Mouse (Mus musculus) embryonic facial prominence, embryonic 11.5 days (tissue): Measurements from ENCODE around the gene Nup98. TPM values are rescaled to one million over a fixed set of nuclear protein-coding genes. Genes with fewer than 3 reads are reported as not detected.

Experiments
- ATAC-seq: fragments of 200-750 bp; cut with Nextera tagmentation; replicated peaks from 2 replicates; pipeline ENCODE4 v1.8.0; 2017; ENCODE audit warnings: low read depth; ENCODE audit not compliant: insufficient number of reproducible peaks, low FRiP score, low TSS enrichment
- DNase-seq: peaks from one replicate; pipeline ENCODE4 v3.0.0-alpha.2; 2015; ENCODE audit warnings: low spot score
- H3K27ac ChIP-seq: fragments of 300-500 bp; sonication (generic); replicated peaks from 2 replicates; pipeline ENCODE4 v1.5.1; 2014; ENCODE audit warnings: mild to moderate bottlenecking, low read depth, low read length, control low read depth
- H3K27me3 ChIP-seq: fragments of 300-500 bp; sonication (generic); 2 replicates; pipeline ENCODE4 v1.6.1; 2014; ENCODE audit warnings: mild to moderate bottlenecking, low read length, moderate library complexity, mixed read lengths; ENCODE audit not compliant: control insufficient read depth, insufficient read depth
- H3K36me3 ChIP-seq: fragments of 300-500 bp; sonication (generic); replicated peaks from 2 replicates; pipeline ENCODE4 v1.6.1; 2014; ENCODE audit warnings: low read depth, mild to moderate bottlenecking, low read length, moderate library complexity, mixed read lengths; ENCODE audit not compliant: control insufficient read depth, insufficient read depth
- H3K4me1 ChIP-seq: fragments of 300-500 bp; sonication (generic); 2 replicates; pipeline ENCODE4 v1.6.1; 2014; ENCODE audit warnings: low read length, mixed read lengths; ENCODE audit not compliant: control insufficient read depth, insufficient read depth
- H3K4me2 ChIP-seq: fragments of 300-500 bp; sonication (generic); 2 replicates; pipeline ENCODE4 v1.6.1; 2014; ENCODE audit warnings: low read depth, mild to moderate bottlenecking, control low read depth, low read length, moderate library complexity
- H3K4me3 ChIP-seq: fragments of 300-500 bp; sonication (generic); 2 replicates; pipeline ENCODE4 v1.5.1; 2014; ENCODE audit warnings: low read depth, low read length, control low read depth
- H3K9ac ChIP-seq: fragments of 300-500 bp; sonication (generic); replicated peaks from 2 replicates; pipeline ENCODE4 v1.6.1; 2014; ENCODE audit warnings: mild to moderate bottlenecking, control low read depth, low read length
- H3K9me3 ChIP-seq: fragments of 300-500 bp; sonication (generic); replicated peaks from 2 replicates; pipeline ENCODE4 v1.6.1; 2016; ENCODE audit warnings: mild to moderate bottlenecking, low read length, inconsistent platforms, mixed read lengths; ENCODE audit not compliant: control insufficient read depth
- WGBS: fragments of 180-500 bp; shearing (Covaris S2); extraction: QIAGEN DNeasy Blood & Tissue Kit; methylation state at CpG from one replicate; pipeline ENCODE4 v1.1.7; 2014; 5-methylcytosine and 5-hydroxymethylcytosine counted together
- polyA plus RNA-seq: library from polyadenylated mRNA; unstranded; fragments of >200 nt; fragmentation: Nextera tagmentation; extraction: Ambion mirVana; gene quantifications from 2 replicates; pipeline ENCODE4 v1.2.1, GENCODE M21; 2014

Gene Nup98
- polyA plus RNA-seq, 1 experiment from 2014 or later: 49.0 TPM

DNA sequence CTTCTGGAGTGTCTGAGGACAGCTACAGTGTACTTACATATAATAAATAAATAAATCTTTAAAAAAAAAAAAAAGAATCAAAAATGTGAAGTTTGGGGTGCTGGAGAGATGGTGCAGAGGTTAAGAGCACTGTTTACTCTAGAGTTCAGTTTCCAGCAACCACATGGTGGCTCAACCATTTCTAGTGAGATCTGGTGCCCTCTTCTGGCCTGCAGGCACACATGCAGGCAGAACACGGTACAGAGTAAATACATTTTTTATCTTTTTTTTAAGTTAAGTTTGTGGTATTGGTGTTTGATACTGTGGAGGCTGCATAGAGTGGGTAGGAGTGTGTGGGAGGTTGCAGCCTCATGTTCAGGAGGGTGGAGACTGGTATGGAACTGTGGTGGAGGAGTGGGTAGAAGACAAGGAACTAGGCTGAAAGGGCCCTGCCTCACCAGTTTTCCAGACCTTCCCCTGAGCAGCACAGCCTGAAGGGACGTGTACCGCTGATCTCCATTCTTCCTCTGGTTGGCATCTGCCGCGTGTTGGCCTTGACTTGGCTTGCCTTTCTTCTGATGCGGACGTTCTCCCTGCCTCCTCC, 133.2 kb downstream of the Nup98 start:
- DNase-seq (peak; percentile 33), ATAC-seq (peak; percentile 50; the same call in 1 of the 2 replicates)
- 90% methylated on average over 7 of the region's 7 CpGs for WGBS
- no peak overlapping the region for H3K9ac ChIP-seq
- peaks cover 14% of the 10 kb centered on the region for H3K36me3 ChIP-seq
- H3K4me2 ChIP-seq: no peak overlapping the region
- H3K4me3 ChIP-seq: no peak overlapping the region
- no peaks in the 10 kb centered on the region for H3K4me1 ChIP-seq
- no peaks in the 10 kb centered on the region for H3K27me3 ChIP-seq
- no peak overlapping the region for H3K27ac ChIP-seq
- no peaks in the 10 kb centered on the region for H3K9me3 ChIP-seq

Other genes starting within 250 kb of the Nup98 start
- 1.6 TPM in 2 replicates for gene Il18bp, start 191.5 kb downstream of the Nup98 start, polyA plus RNA-seq
- gene Rnf121, start 144.7 kb downstream of the Nup98 start, polyA plus RNA-seq: 26.9 and 28.9 TPM in 2 replicates
- 23.0 and 23.8 TPM in 2 replicates for gene Xndc1, start 144.7 kb downstream of the Nup98 start, polyA plus RNA-seq
- 1.4 and 1.9 TPM in 2 replicates for gene Xntrpc, start 144.5 kb downstream of the Nup98 start, polyA plus RNA-seq
- gene Trpc2, start 127.1 kb downstream of the Nup98 start, polyA plus RNA-seq: not detected in 2 replicates
- 0.96 and 1.1 TPM in 2 replicates for gene Art1, start 108.4 kb downstream of the Nup98 start, polyA plus RNA-seq
- gene Art5, start 100.7 kb downstream of the Nup98 start, polyA plus RNA-seq: 1.7 and 1.9 TPM in 2 replicates
- not detected in 2 replicates for gene Chrna10, start 93.3 kb downstream of the Nup98 start, polyA plus RNA-seq
- gene Pgap2, start within 50 bp of the Nup98 start, polyA plus RNA-seq: 70.1 and 73.5 TPM in 2 replicates
- gene Rhog, start 45.9 kb upstream of the Nup98 start, polyA plus RNA-seq: 48.6 and 51.0 TPM in 2 replicates
- gene Stim1, start 57.6 kb upstream of the Nup98 start, polyA plus RNA-seq: 10.6 and 11.1 TPM in 2 replicates
- 242 and 246 TPM in 2 replicates for gene Rrm1, start 231.5 kb upstream of the Nup98 start, polyA plus RNA-seq